Mouse (Mus musculus) limb, embryonic 14.5 days (tissue): Measurements from ENCODE around the gene E2f8. TPM values are rescaled to one million over a fixed set of nuclear protein-coding genes. Genes with fewer than 3 reads are reported as not detected.

Experiments
- ATAC-seq: fragments of 200-750 bp; cut with Nextera tagmentation; 2 replicates; pipeline ENCODE4 v1.8.0; 2017; ENCODE audit warnings: low read depth, moderate number of reproducible peaks, moderate TSS enrichment; ENCODE audit not compliant: low FRiP score
- DNase-seq: peaks from one replicate; pipeline ENCODE4 v3.0.0-alpha.2; 2015; ENCODE audit warnings: low spot score
- H3K27ac ChIP-seq: fragments of 300-500 bp; sonication (generic); replicated peaks from 2 replicates; pipeline ENCODE4 v1.5.1; 2014; ENCODE audit warnings: low read depth, mild to moderate bottlenecking, low read length, moderate library complexity, mixed read lengths
- H3K27me3 ChIP-seq: fragments of 300-500 bp; sonication (generic); 2 replicates; pipeline ENCODE4 v1.6.1; 2014; ENCODE audit warnings: low read length, mixed read lengths; ENCODE audit not compliant: control insufficient read depth, insufficient read depth
- H3K36me3 ChIP-seq: fragments of 300-500 bp; sonication (generic); 2 replicates; pipeline ENCODE4 v1.6.1; 2014; ENCODE audit warnings: mild to moderate bottlenecking, low read length, moderate library complexity, mixed read lengths; ENCODE audit not compliant: control insufficient read depth, insufficient read depth
- H3K4me1 ChIP-seq: fragments of 300-500 bp; sonication (generic); 2 replicates; pipeline ENCODE4 v1.6.1; 2014; ENCODE audit warnings: antibody characterized with exemption, low read length, mixed read lengths; ENCODE audit not compliant: control insufficient read depth, insufficient read depth
- H3K4me2 ChIP-seq: fragments of 300-500 bp; sonication (generic); replicated peaks from 2 replicates; pipeline ENCODE4 v1.6.1; 2014; ENCODE audit warnings: low read depth, mild to moderate bottlenecking, low read length, moderate library complexity; ENCODE audit not compliant: severe bottlenecking
- H3K4me3 ChIP-seq: fragments of 300-500 bp; sonication (generic); replicated peaks from 2 replicates; pipeline ENCODE4 v1.5.1; 2014; ENCODE audit warnings: low read length
- H3K9ac ChIP-seq: fragments of 300-500 bp; sonication (generic); 2 replicates; pipeline ENCODE4 v1.6.1; 2014; ENCODE audit warnings: mild to moderate bottlenecking, low read depth, low read length, moderate library complexity; ENCODE audit not compliant: severe bottlenecking
- H3K9me3 ChIP-seq: fragments of 300-500 bp; sonication (generic); 2 replicates; pipeline ENCODE4 v1.6.1; 2016; ENCODE audit warnings: low read length; ENCODE audit not compliant: control insufficient read depth
- POLR2A ChIP-seq: fragments of 200-500 bp; IDR thresholded peaks from 2 replicates; pipeline ENCODE4 v1.8.0; 2012; ENCODE audit warnings: inconsistent platforms, mild to moderate bottlenecking, moderate library complexity, borderline replicate concordance; ENCODE audit not compliant: insufficient read depth, insufficient read length; ENCODE audit errors: extremely low read depth
- WGBS: fragments of 180-500 bp; shearing (Covaris S2); extraction: QIAGEN DNeasy Blood & Tissue Kit; methylation state at CpG from one replicate; pipeline ENCODE4 v1.1.7; 2014; 5-methylcytosine and 5-hydroxymethylcytosine counted together
- polyA plus RNA-seq, 2 experiments: library from polyadenylated mRNA; depleted of rRNA in 1 of 2; stranded (reverse) in 1 of 2; unstranded in 1 of 2; fragments of >200 nt; fragmentation: Nextera tagmentation in 1 of 2; extraction: Ambion mirVana in 1 of 2; gene quantifications; 2 replicates each; pipeline versions ENCODE4 v1.2.1 to v1.2.3; 2012 to 2014

E2f8 gene
- polyA plus RNA-seq, 2 experiments, result 16.7 to 23.4 TPM

- H3K4me1 ChIP-seq, result no peaks in the 10 kb centered on the region
- WGBS, result 62% methylated on average over 6 of the region's 6 CpGs
- no peaks in the 10 kb centered on the region for H3K27me3 ChIP-seq
- TF ChIP-seq POLR2A, result no peak
- DNase-seq (no peak), ATAC-seq (no peak)
- H3K4me2 ChIP-seq, result no peak overlapping the region
- no peak overlapping the region for H3K27ac ChIP-seq
- no peaks in the 10 kb centered on the region for H3K36me3 ChIP-seq
- H3K9ac ChIP-seq, result no peak overlapping the region
- no peaks in the 10 kb centered on the region for H3K9me3 ChIP-seq
- H3K4me3 ChIP-seq, result no peak overlapping the region
Measured at GRCm38 (mm10) chr7:48910282-48910681, 28.9 kb upstream of the E2f8 start.

GRCm38 (mm10) chr7:48909342-48909671 lies 27.9 kb upstream of the E2f8 start:
- no peak for DNase-seq
- no peaks in the 10 kb centered on the region for H3K9me3 ChIP-seq
- H3K4me2 ChIP-seq, result no peak overlapping the region
- H3K9ac ChIP-seq, result no peak overlapping the region
- 42% methylated on average over 4 of the region's 4 CpGs for WGBS
- H3K27me3 ChIP-seq, result no peaks in the 10 kb centered on the region
- no peak overlapping the region for H3K27ac ChIP-seq
- no peaks in the 10 kb centered on the region for H3K4me1 ChIP-seq
- ATAC-seq, result no peak
- H3K36me3 ChIP-seq, result no peaks in the 10 kb centered on the region
- no peak overlapping the region for H3K4me3 ChIP-seq
- TF ChIP-seq POLR2A, result no peak

- Histone ChIP-seq H3K9me3 (no peaks in the 10 kb centered on the region), H3K36me3 (no peaks in the 10 kb centered on the region), H3K4me3 (no peak within 1 kb of the TSS), H3K4me1 (no peaks in the 10 kb centered on the region), H3K27me3 (no peaks in the 10 kb centered on the region), H3K9ac (no peak within 1 kb of the TSS), H3K27ac (no peak within 1 kb of the TSS), H3K4me2 (no peak within 1 kb of the TSS)
- no peak for TF ChIP-seq POLR2A
- ATAC-seq, result no peak
- WGBS, result 60% methylated on average over 8 of the region's 8 CpGs
- no peak for DNase-seq
Measured at GRCm38 (mm10) chr7:48908521-48909341, 27.3 kb upstream of the E2f8 start, which contains the start of gene Nav2. Gene Nav2 (plus strand): TSS chr7:48908716.

GRCm38 (mm10) chr7:48902454-48902853 lies 21.1 kb upstream of the E2f8 start:
- no peaks in the 10 kb centered on the region for H3K27me3 ChIP-seq
- H3K36me3 ChIP-seq, result no peaks in the 10 kb centered on the region
- 35% methylated on average over 2 of the region's 2 CpGs for WGBS
- no peak for TF ChIP-seq POLR2A
- H3K4me3 ChIP-seq, result no peak overlapping the region
- H3K27ac ChIP-seq, result no peak overlapping the region
- no peak for ATAC-seq
- no peak overlapping the region for H3K4me2 ChIP-seq
- no peak for DNase-seq
- H3K9ac ChIP-seq, result no peak overlapping the region
- H3K9me3 ChIP-seq, result no peaks in the 10 kb centered on the region
- H3K4me1 ChIP-seq, result peaks cover 3% of the 10 kb centered on the region; the same call in 1 of the 2 replicates

GRCm38 (mm10) chr7:48900408-48901167 lies 19.2 kb upstream of the E2f8 start:
- no peak overlapping the region for H3K27ac ChIP-seq
- H3K4me3 ChIP-seq, result no peak overlapping the region
- H3K9ac ChIP-seq, result no peak overlapping the region
- ATAC-seq (no peak), DNase-seq (no peak)
- H3K4me2 ChIP-seq, result no peak overlapping the region
- H3K27me3 ChIP-seq, result no peaks in the 10 kb centered on the region
- WGBS, result 62% methylated on average over 8 of the region's 8 CpGs
- no peaks in the 10 kb centered on the region for H3K36me3 ChIP-seq
- peaks cover 4% of the 10 kb centered on the region; the same call in 1 of the 2 replicates for H3K4me1 ChIP-seq
- no peak for TF ChIP-seq POLR2A
- H3K9me3 ChIP-seq, result no peaks in the 10 kb centered on the region
